Mouse (Mus musculus) stomach, embryonic 14.5 days (tissue): Measurements from ENCODE around the gene Tbx4. TPM values are rescaled to one million over a fixed set of nuclear protein-coding genes. Genes with fewer than 3 reads are reported as not detected.

Experiments used
- ATAC-seq: fragments of 200-750 bp; cut with Nextera tagmentation; 2 replicates; pipeline ENCODE4 v1.8.0; 2017; ENCODE audit warnings: low read depth, moderate TSS enrichment; ENCODE audit not compliant: insufficient number of reproducible peaks, insufficient read depth, low FRiP score
- H3K27ac ChIP-seq: fragments of 300-500 bp; sonication (generic); 2 replicates; pipeline ENCODE4 v1.5.1; 2014; ENCODE audit warnings: mild to moderate bottlenecking, low read length, moderate library complexity, mixed read lengths
- H3K27me3 ChIP-seq: fragments of 300-500 bp; sonication (generic); 2 replicates; pipeline ENCODE4 v1.6.1; 2014; ENCODE audit warnings: low read length, control low read depth, mixed read lengths; ENCODE audit not compliant: control insufficient read depth, insufficient read depth
- H3K36me3 ChIP-seq: fragments of 300-500 bp; sonication (generic); 2 replicates; pipeline ENCODE4 v1.6.1; 2014; ENCODE audit warnings: mild to moderate bottlenecking, control low read depth, low read length, moderate library complexity, mixed read lengths; ENCODE audit not compliant: control insufficient read depth, insufficient read depth
- H3K4me1 ChIP-seq: fragments of 300-500 bp; sonication (generic); 2 replicates; pipeline ENCODE4 v1.6.1; 2014; ENCODE audit warnings: low read length, control low read depth, mixed read lengths; ENCODE audit not compliant: control insufficient read depth, insufficient read depth
- H3K4me2 ChIP-seq: fragments of 300-500 bp; sonication (generic); replicated peaks from 2 replicates; pipeline ENCODE4 v1.6.1; 2014; ENCODE audit warnings: low read depth, low read length, control low read depth
- H3K4me3 ChIP-seq: fragments of 300-500 bp; sonication (generic); 2 replicates; pipeline ENCODE4 v1.5.1; 2014; ENCODE audit warnings: low read depth, low read length, control low read depth
- H3K9ac ChIP-seq: fragments of 300-500 bp; sonication (generic); replicated peaks from 2 replicates; pipeline ENCODE4 v1.6.1; 2014; ENCODE audit warnings: low read depth, mild to moderate bottlenecking, control low read depth, low read length, moderate library complexity, mixed read lengths
- H3K9me3 ChIP-seq: fragments of 300-500 bp; sonication (generic); 2 replicates; pipeline ENCODE4 v1.6.1; 2016; ENCODE audit warnings: low read depth, low read length, control low read depth; ENCODE audit not compliant: control insufficient read depth
- WGBS: fragments of 180-500 bp; shearing (Covaris S2); extraction: QIAGEN DNeasy Blood & Tissue Kit; methylation state at CpG from one replicate; pipeline ENCODE4 v1.1.7; 2014; 5-methylcytosine and 5-hydroxymethylcytosine counted together
- polyA plus RNA-seq: library from polyadenylated mRNA; unstranded; fragments of >200 nt; fragmentation: Nextera tagmentation; extraction: Ambion mirVana; gene quantifications from 2 replicates; pipeline ENCODE4 v1.2.1, GENCODE M21; 2014

The Tbx4 gene
- polyA plus RNA-seq, 1 experiment from 2014 or later, result not detected

- Histone ChIP-seq H3K4me3 (peak overlapping the region; percentile 59), H3K4me1 (peaks cover 17% of the 10 kb centered on the region), H3K27ac (peak overlapping the region; percentile 29; the same call in 1 of the 2 replicates), H3K9ac (peak overlapping the region; percentile 54; the same call in 1 of the 2 replicates), H3K9me3 (no peaks in the 10 kb centered on the region), H3K4me2 (peak overlapping the region; percentile 58), H3K27me3 (peaks cover 31% of the 10 kb centered on the region), H3K36me3 (peaks cover 7% of the 10 kb centered on the region; the same call in 1 of the 2 replicates)
- WGBS, result 31% methylated on average over 27 of the region's 27 CpGs
- no peak for ATAC-seq
Measured at GRCm38 (mm10) chr11:85840031-85840802, 46.0 kb upstream of the Tbx4 start.

GRCm38 (mm10) chr11:85840803-85841145, 45.4 kb upstream of the Tbx4 start:
- Histone ChIP-seq H3K27ac (peak overlapping the region; percentile 29; the same call in 1 of the 2 replicates), H3K9me3 (no peaks in the 10 kb centered on the region), H3K4me2 (peak overlapping the region; percentile 58), H3K4me1 (peaks cover 17% of the 10 kb centered on the region), H3K27me3 (peaks cover 29% of the 10 kb centered on the region), H3K36me3 (peaks cover 7% of the 10 kb centered on the region; the same call in 1 of the 2 replicates), H3K9ac (0 out of 2 replicates have a peak overlapping the region, but pooled peaks have one; percentile 29), H3K4me3 (peak overlapping the region; percentile 59)
- WGBS, result 20% methylated on average over 21 of the region's 21 CpGs
- ATAC-seq, result no peak

- H3K4me2 ChIP-seq, result peak overlapping the region; percentile 58
- peak overlapping the region; percentile 29 for H3K27ac ChIP-seq
- H3K36me3 ChIP-seq, result peaks cover 7% of the 10 kb centered on the region; the same call in 1 of the 2 replicates
- ATAC-seq, result no peak
- no peaks in the 10 kb centered on the region for H3K9me3 ChIP-seq
- peak overlapping the region; percentile 59; the same call in 1 of the 2 replicates for H3K4me3 ChIP-seq
- H3K9ac ChIP-seq, result 0 out of 2 replicates have a peak overlapping the region, but pooled peaks have one; percentile 7
- WGBS, result 33% methylated on average over 8 of the region's 8 CpGs
- H3K27me3 ChIP-seq, result peaks cover 24% of the 10 kb centered on the region
- peaks cover 17% of the 10 kb centered on the region for H3K4me1 ChIP-seq
Measured at GRCm38 (mm10) chr11:85841211-85841681, 45.0 kb upstream of the Tbx4 start.

- no peak overlapping the region; the same call in 1 of the 2 replicates for H3K9ac ChIP-seq
- H3K9me3 ChIP-seq, result no peaks in the 10 kb centered on the region
- peaks cover 17% of the 10 kb centered on the region for H3K4me1 ChIP-seq
- H3K27ac ChIP-seq, result peak overlapping the region; percentile 29; the same call in 1 of the 2 replicates
- H3K4me2 ChIP-seq, result peak overlapping the region; percentile 58
- peak overlapping the region; percentile 59 for H3K4me3 ChIP-seq
- WGBS, result 1% methylated on average over 32 of the region's 32 CpGs
- peaks cover 23% of the 10 kb centered on the region for H3K27me3 ChIP-seq
- H3K36me3 ChIP-seq, result peaks cover 7% of the 10 kb centered on the region; the same call in 1 of the 2 replicates
- ATAC-seq, result peak; percentile 62
Measured at GRCm38 (mm10) chr11:85841980-85842379, 44.2 kb upstream of the Tbx4 start.

GRCm38 (mm10) chr11:85842596-85843346, 43.5 kb upstream of the Tbx4 start:
- Histone ChIP-seq H3K4me3 (peak overlapping the region; percentile 47), H3K4me1 (peaks cover 14% of the 10 kb centered on the region), H3K27me3 (peaks cover 23% of the 10 kb centered on the region), H3K27ac (peak overlapping the region; percentile 35; the same call in 1 of the 2 replicates), H3K4me2 (peak overlapping the region; percentile 76), H3K36me3 (0 out of 2 replicates have a peak, but pooled peaks cover 5% of the 10 kb centered on the region), H3K9ac (no peak overlapping the region), H3K9me3 (no peaks in the 10 kb centered on the region)
- 12% methylated on average over 24 of the region's 24 CpGs for WGBS
- no peak for ATAC-seq

GRCm38 (mm10) chr11:85843347-85843692, 42.9 kb upstream of the Tbx4 start:
- Histone ChIP-seq H3K36me3 (no peaks in the 10 kb centered on the region), H3K9ac (peak overlapping the region; percentile 29; the same call in 1 of the 2 replicates), H3K4me1 (peaks cover 11% of the 10 kb centered on the region), H3K27me3 (peaks cover 19% of the 10 kb centered on the region), H3K27ac (peak overlapping the region; percentile 74; the same call in 1 of the 2 replicates), H3K9me3 (no peaks in the 10 kb centered on the region), H3K4me3 (peak overlapping the region; percentile 47), H3K4me2 (peak overlapping the region; percentile 76)
- peak; percentile 16; the same call in 1 of the 2 replicates for ATAC-seq
- WGBS, result under 1% methylated on average over 18 of the region's 18 CpGs

GRCm38 (mm10) chr11:85844144-85844965, 41.9 kb upstream of the Tbx4 start:
- Histone ChIP-seq H3K27me3 (peaks cover 17% of the 10 kb centered on the region), H3K36me3 (no peaks in the 10 kb centered on the region), H3K9me3 (no peaks in the 10 kb centered on the region), H3K4me1 (peaks cover 11% of the 10 kb centered on the region), H3K9ac (peak overlapping the region; percentile 29; the same call in 1 of the 2 replicates), H3K27ac (peak overlapping the region; percentile 74), H3K4me3 (peak overlapping the region; percentile 47), H3K4me2 (peak overlapping the region; percentile 76)
- WGBS, result under 1% methylated on average over 54 of the region's 54 CpGs
- peak; percentile 51; the same call in 1 of the 2 replicates for ATAC-seq
